Mouse (Mus musculus) lung, embryonic 14.5 days (tissue): Measurements from ENCODE around the gene Dcaf17. TPM values are rescaled to one million over a fixed set of nuclear protein-coding genes. Genes with fewer than 3 reads are reported as not detected.
A peak's percentile ranks its signal among the peaks of the same experiment; 100 is the strongest.

ENCODE experiments used
- ATAC-seq: fragments of 200-750 bp; cut with Nextera tagmentation; 2 replicates; pipeline ENCODE4 v1.8.0; 2017; ENCODE audit warnings: mild to moderate bottlenecking, moderate TSS enrichment, moderate library complexity; ENCODE audit not compliant: insufficient read depth
- DNase-seq: peaks from one replicate; pipeline ENCODE4 v3.0.0-alpha.2; 2015
- H3K27ac ChIP-seq: fragments of 300-500 bp; sonication (generic); 2 replicates; pipeline ENCODE4 v1.5.1; 2014; ENCODE audit warnings: low read depth, mild to moderate bottlenecking, moderate library complexity
- H3K27me3 ChIP-seq: fragments of 300-500 bp; sonication (generic); 2 replicates; pipeline ENCODE4 v1.6.1; 2014; ENCODE audit warnings: low read length, control low read depth; ENCODE audit not compliant: insufficient read depth
- H3K36me3 ChIP-seq: fragments of 300-500 bp; sonication (generic); 2 replicates; pipeline ENCODE4 v1.6.1; 2014; ENCODE audit warnings: control low read depth; ENCODE audit not compliant: insufficient read depth
- H3K4me1 ChIP-seq: fragments of 300-500 bp; sonication (generic); 2 replicates; pipeline ENCODE4 v1.6.1; 2014; ENCODE audit warnings: antibody characterized with exemption, control low read depth; ENCODE audit not compliant: insufficient read depth
- H3K4me2 ChIP-seq: fragments of 300-500 bp; sonication (generic); 2 replicates; pipeline ENCODE4 v1.6.1; 2014; ENCODE audit warnings: mild to moderate bottlenecking
- H3K4me3 ChIP-seq: fragments of 300-500 bp; sonication (generic); 2 replicates; pipeline ENCODE4 v1.5.1; 2014; ENCODE audit warnings: low read depth, low read length
- H3K9ac ChIP-seq: fragments of 300-500 bp; sonication (generic); 2 replicates; pipeline ENCODE4 v1.6.1; 2014
- H3K9me3 ChIP-seq: fragments of 300-500 bp; sonication (generic); 2 replicates; pipeline ENCODE4 v1.6.1; 2016; ENCODE audit warnings: low read depth, low read length, control low read depth
- CTCF ChIP-seq: IDR thresholded peaks from 2 replicates; pipeline ENCODE4 v1.5.1; 2016; ENCODE audit warnings: antibody characterized with exemption, low read depth
- WGBS: fragments of 180-500 bp; shearing (Covaris S2); extraction: QIAGEN DNeasy Blood & Tissue Kit; methylation state at CpG from one replicate; pipeline ENCODE4 v1.1.7; 2014; 5-methylcytosine and 5-hydroxymethylcytosine counted together
- polyA plus RNA-seq: library from polyadenylated mRNA; unstranded; fragments of >200 nt; fragmentation: Nextera tagmentation; extraction: Ambion mirVana; gene quantifications from 2 replicates; pipeline ENCODE4 v1.2.1, GENCODE M21; 2014

Dcaf17 gene
- polyA plus RNA-seq, 1 experiment from 2014 or later, result 28.6 TPM

DNA sequence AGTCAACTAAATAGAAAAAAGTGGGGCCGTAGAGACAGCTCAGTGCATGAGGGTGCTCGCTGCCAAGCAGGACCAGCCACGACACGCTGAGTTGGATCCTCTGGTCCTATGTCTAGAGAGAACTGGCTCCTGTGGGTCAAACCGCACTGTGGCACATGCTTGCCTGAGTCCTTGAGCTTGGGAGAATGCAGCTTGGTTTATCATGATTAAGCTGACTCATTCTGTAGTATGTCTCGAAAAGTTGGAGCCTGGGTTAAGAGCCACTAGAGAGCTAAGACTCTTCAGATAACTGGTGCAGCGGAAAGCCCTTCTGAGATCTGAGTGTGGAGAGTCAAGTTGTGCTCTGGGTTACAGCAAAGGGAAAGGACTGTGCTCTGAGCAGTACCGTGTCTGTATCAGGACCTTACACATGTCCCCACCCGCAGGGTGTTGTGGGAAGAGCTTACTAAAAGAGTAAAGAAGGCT lies 78.9 kb downstream of the Dcaf17 start:
- H3K4me1 ChIP-seq, result no peaks in the 10 kb centered on the region
- no peak overlapping the region for H3K4me3 ChIP-seq
- H3K36me3 ChIP-seq, result no peaks in the 10 kb centered on the region
- H3K4me2 ChIP-seq, result no peak overlapping the region
- DNase-seq (peak; percentile 66), ATAC-seq (peak; percentile 84)
- no peak overlapping the region for H3K9ac ChIP-seq
- no peaks in the 10 kb centered on the region for H3K9me3 ChIP-seq
- no peak for TF ChIP-seq CTCF
- no peaks in the 10 kb centered on the region for H3K27me3 ChIP-seq
- H3K27ac ChIP-seq, result 0 out of 2 replicates have a peak overlapping the region, but pooled peaks have one; percentile 61
- 68% methylated on average over 9 of the region's 9 CpGs for WGBS

DNA sequence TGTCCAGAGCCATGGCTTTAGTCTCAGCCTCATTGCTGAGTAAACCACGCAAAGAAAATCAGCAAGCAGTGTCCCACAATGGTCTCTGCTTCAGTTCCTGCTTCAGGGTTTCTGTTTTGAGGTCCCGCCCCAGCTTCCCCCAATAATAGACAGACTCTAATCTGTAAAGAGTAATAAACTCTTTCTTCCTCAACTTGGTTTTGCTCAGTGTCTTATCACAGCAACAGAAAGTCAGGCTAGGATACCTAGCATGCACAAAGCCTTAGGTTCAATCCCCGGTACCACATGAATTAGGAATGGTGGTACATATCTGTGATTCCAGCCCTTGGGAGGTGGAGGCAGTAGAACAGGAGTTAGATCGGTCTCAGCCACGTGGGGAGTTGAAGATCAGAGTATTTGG lies 79.7 kb downstream of the Dcaf17 start:
- 70% methylated on average over 5 of the region's 5 CpGs for WGBS
- no peaks in the 10 kb centered on the region for H3K9me3 ChIP-seq
- ATAC-seq (0 out of 2 replicates have a peak, but pooled peaks have one; percentile 11), DNase-seq (no peak)
- TF ChIP-seq CTCF, result no peak
- H3K4me1 ChIP-seq, result no peaks in the 10 kb centered on the region
- no peak overlapping the region for H3K4me3 ChIP-seq
- H3K9ac ChIP-seq, result no peak overlapping the region
- H3K4me2 ChIP-seq, result no peak overlapping the region
- H3K27ac ChIP-seq, result no peak overlapping the region
- H3K36me3 ChIP-seq, result no peaks in the 10 kb centered on the region
- H3K27me3 ChIP-seq, result no peaks in the 10 kb centered on the region

DNA sequence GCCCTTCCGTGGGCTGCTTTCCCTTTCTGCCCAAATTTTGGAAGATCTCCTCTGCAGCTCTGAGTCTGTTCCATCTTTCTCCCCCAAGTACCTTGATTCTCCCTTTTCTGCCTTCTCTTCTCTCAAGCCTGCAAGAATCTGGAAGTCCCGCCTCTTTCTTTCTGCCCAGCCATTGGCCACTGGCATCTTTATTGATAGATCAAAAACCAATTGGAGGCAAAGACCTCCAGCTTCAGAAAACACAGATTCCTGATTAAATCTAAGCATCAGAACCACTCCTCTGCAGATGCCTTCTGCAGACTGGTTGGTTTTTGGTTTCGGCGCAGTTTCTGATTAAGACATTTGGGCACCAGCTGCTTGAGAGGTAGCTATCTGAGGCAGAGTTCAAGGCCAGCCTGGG lies 85.5 kb downstream of the Dcaf17 start:
- DNase-seq (no peak), ATAC-seq (no peak)
- Histone ChIP-seq H3K27ac (no peak overlapping the region), H3K4me1 (no peaks in the 10 kb centered on the region), H3K27me3 (no peaks in the 10 kb centered on the region), H3K4me3 (no peak overlapping the region), H3K36me3 (no peaks in the 10 kb centered on the region), H3K9ac (no peak overlapping the region), H3K4me2 (no peak overlapping the region), H3K9me3 (no peaks in the 10 kb centered on the region)
- 71% methylated on average over 4 of the region's 4 CpGs for WGBS
- TF ChIP-seq CTCF, result no peak

DNA sequence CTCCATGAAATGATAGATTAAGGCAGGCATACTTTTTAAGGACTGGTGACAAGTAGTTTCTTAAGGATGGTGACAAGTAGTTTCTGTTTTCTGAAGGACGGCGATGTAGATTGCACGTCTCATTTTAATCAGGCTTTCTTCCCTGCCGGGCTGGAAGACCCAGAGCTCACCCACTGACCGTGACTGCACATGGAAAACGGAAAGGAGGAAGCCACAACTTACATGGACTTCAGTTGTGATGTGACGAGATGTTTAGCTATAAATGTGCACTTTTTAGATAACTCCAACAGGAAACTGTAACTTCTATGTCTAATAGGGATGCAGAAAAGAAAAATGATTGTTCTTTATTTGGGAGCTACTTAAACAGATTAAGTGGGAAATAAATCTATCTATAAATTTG lies 87.3 kb downstream of the Dcaf17 start:
- no peaks in the 10 kb centered on the region for H3K9me3 ChIP-seq
- no peaks in the 10 kb centered on the region for H3K4me1 ChIP-seq
- ATAC-seq, result no peak
- H3K36me3 ChIP-seq, result no peaks in the 10 kb centered on the region
- 14% methylated on average over 7 of the region's 7 CpGs for WGBS
- DNase-seq, result no peak
- TF ChIP-seq CTCF, result no peak
- H3K4me3 ChIP-seq, result no peak overlapping the region
- H3K4me2 ChIP-seq, result no peak overlapping the region
- H3K9ac ChIP-seq, result no peak overlapping the region
- H3K27ac ChIP-seq, result no peak overlapping the region
- no peaks in the 10 kb centered on the region for H3K27me3 ChIP-seq

DNA sequence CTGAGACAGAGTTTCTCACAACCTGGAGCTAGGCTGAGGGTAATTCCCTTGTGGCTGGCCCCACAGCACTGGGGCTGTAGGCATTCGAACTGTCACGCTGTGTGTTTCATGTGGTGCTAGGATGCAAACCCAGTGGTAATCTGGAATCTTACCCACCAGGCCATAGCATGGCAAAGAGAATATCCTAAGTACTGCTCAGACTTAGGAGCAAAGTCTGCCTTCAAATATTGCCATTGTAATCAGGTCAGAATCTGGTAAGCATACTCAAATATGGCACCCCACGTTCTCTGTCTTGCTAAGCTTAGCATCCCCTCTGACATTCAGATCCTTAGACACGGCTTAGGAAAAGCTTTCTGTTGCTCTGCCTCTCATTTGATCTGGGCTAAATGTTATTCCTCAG lies 90.7 kb downstream of the Dcaf17 start:
- Histone ChIP-seq H3K27me3 (no peaks in the 10 kb centered on the region), H3K4me1 (no peaks in the 10 kb centered on the region), H3K9ac (no peak overlapping the region), H3K27ac (0 out of 2 replicates have a peak overlapping the region, but pooled peaks have one; percentile 8), H3K9me3 (no peaks in the 10 kb centered on the region), H3K4me2 (no peak overlapping the region), H3K4me3 (no peak overlapping the region), H3K36me3 (no peaks in the 10 kb centered on the region)
- no peak for DNase-seq
- ATAC-seq, result no peak
- no peak for TF ChIP-seq CTCF
- WGBS, result 71% methylated on average over 4 of the region's 4 CpGs

DNA sequence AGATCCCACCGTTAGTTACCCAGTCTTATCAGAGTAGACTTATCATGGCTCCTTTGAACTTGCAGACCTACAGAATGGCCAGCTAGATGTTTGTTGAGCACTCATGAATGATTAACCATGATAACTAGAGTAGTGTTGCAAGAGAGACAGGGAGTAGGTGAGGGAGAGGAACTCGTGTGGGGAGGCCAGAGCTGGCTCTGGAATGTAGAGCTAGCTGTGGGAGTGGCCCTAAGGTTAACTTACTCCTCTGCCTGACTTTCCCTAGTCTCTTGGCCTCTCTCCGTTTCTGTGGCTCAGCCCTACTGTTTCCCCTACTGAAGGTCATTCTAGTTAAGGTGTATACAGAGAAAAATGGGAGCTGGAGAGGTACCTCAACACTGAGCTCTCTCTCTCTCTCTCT lies 91.1 kb downstream of the Dcaf17 start:
- Histone ChIP-seq H3K9ac (no peak overlapping the region), H3K4me2 (no peak overlapping the region), H3K27ac (0 out of 2 replicates have a peak overlapping the region, but pooled peaks have one; percentile 8), H3K9me3 (no peaks in the 10 kb centered on the region), H3K27me3 (no peaks in the 10 kb centered on the region), H3K4me1 (no peaks in the 10 kb centered on the region), H3K36me3 (no peaks in the 10 kb centered on the region), H3K4me3 (no peak overlapping the region)
- DNase-seq, result peak; percentile 27
- peak; percentile 66; the same call in 1 of the 2 replicates for ATAC-seq
- 17% methylated on average over 3 of the region's 3 CpGs for WGBS
- TF ChIP-seq CTCF, result no peak

DNA sequence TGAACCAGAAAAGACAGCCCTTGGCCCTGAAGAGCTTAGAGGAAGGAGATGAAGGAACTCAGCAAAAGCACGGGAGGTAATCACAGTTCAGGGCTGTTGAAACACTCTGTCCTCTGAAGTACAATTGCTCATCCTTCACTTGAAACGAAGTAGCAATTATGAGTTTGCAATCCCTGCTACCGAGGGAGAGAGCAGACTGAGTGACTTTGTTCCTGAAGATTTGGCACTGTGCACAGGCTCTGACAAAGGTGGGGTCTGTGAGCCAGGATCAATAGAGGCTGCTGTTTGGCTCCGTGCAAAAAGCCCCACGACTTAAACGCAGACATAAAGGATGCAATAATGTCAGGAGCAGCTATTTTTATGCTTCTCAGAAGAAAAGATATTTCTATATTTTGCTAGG lies 92.7 kb downstream of the Dcaf17 start:
- no peaks in the 10 kb centered on the region for H3K27me3 ChIP-seq
- TF ChIP-seq CTCF, result no peak

More for the DNA sequence above, 92.7 kb downstream of the Dcaf17 start:
- WGBS, result 37% methylated on average over 6 of the region's 6 CpGs
- no peaks in the 10 kb centered on the region for H3K4me1 ChIP-seq
- ATAC-seq (no peak), DNase-seq (no peak)
- H3K9ac ChIP-seq, result no peak overlapping the region
- no peaks in the 10 kb centered on the region for H3K36me3 ChIP-seq
- no peak overlapping the region for H3K4me3 ChIP-seq
- no peak overlapping the region for H3K27ac ChIP-seq
- H3K4me2 ChIP-seq, result no peak overlapping the region
- H3K9me3 ChIP-seq, result no peaks in the 10 kb centered on the region

Other genes starting within 250 kb of the Dcaf17 start
- gene Tlk1, start 229.6 kb upstream of the Dcaf17 start, polyA plus RNA-seq, result 35.9 and 36.4 TPM in 2 replicates
- 15.8 and 19.6 TPM in 2 replicates for gene Mettl8, start 255 bp downstream of the Dcaf17 start, polyA plus RNA-seq
- gene Cybrd1, start 62.6 kb downstream of the Dcaf17 start, polyA plus RNA-seq, result 1.2 and 1.3 TPM in 2 replicates
- gene Dync1i2, start 156.4 kb downstream of the Dcaf17 start, polyA plus RNA-seq, result 110 and 112 TPM in 2 replicates